Mouse (Mus musculus): ENCODE measurements around the gene Serpina9. TPM values are rescaled to one million over a fixed set of nuclear protein-coding genes. Genes with fewer than 3 reads are reported as not detected.

Gene Serpina9
- total RNA-seq (2015; ENCODE audit: low replicate concordance) (not detected in 2 replicates), total RNA-seq (2017; ENCODE audit: low replicate concordance) (not detected in 2 replicates)

DNA sequence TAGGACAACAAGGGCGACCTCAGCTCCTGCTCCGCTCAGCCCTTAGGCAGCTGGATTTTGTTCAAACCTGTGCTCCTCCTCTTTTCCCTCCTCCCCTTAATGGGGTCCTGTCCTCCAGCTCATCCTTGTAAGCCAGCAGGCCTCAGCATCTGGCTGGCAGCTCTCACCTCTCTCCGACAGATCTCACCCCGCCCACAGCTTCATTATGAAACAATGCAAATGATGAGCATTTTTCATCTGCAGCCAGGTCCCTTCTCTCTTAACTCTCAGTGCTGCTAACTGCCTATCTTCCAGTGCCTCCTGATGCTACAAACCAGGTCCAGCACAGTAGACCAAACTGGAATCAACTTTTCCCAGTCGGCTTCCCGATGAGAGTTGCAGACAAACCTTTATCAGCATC lies at the start of gene Serpina9:
TSS of gene Serpina9 (minus strand) at position 136 of the 400 bp plus-strand sequence.
- ATAC-seq (replicated peaks; ENCODE audit: low FRiP score, poor library complexity, severe bottlenecking): no peak

DNA sequence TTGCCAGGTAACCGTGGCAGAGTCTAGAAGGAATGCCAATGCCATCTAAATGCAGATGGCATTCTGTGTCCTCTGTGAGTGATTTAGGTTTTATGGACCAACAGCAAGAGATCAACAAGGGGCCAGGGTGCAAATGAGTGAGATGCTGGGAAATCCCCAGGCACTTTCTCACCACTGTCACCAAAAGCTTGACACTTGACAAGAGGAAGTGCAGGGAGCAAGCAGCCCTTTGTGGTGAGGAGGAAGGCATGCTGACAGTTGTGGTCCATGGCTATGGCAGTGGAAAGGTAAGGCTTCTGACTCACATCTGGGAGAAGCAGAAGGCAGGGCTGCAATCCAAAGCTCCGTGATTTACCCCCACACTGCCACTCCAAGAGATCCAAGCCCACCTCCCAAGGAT lies 48.3 kb upstream of the Serpina9 start:
- no peak for ATAC-seq (replicated peaks; ENCODE audit: low FRiP score, poor library complexity, severe bottlenecking)

DNA sequence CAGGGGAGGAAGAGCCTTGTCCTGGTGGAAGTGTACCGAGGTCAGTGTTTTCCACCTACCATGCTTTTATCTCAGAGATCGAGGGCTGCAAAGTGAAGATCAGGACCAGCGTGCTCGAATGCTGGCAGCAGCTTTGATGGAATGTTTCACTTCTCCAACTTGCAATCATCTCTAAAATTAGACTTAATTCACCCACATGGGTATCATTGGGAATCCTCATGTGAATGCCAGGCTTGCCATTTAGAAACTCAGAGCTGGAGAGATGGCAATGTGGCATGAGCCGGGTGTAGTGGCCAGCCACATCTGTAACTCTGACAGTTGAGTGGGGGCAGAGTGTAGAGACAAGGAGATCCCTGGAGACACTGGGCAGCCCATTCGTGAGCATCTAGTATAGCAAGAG lies 46.6 kb upstream of the Serpina9 start:
- ATAC-seq (replicated peaks; ENCODE audit: low FRiP score, poor library complexity, severe bottlenecking): no peak

DNA sequence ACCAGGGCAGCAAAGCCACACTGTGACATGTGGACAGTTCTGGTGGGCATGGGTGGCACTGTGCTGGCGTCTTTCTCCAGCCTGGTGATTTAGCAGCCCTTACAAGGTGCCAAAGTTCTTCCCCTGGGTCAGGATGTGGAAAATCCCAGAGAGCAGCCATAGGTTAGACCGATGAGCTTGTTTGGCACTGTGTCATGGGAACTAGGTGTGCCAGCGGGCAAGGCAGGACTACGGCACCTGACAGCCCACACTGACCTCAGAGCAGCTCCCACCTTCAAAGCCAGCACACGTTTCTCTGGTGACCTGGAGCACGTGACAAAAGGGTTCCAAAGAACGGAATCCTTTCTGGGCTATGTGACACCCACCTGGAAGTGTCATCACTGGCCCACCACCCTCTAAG lies 44.0 kb upstream of the Serpina9 start:
- ATAC-seq (replicated peaks; ENCODE audit: low FRiP score, poor library complexity, severe bottlenecking): no peak

DNA sequence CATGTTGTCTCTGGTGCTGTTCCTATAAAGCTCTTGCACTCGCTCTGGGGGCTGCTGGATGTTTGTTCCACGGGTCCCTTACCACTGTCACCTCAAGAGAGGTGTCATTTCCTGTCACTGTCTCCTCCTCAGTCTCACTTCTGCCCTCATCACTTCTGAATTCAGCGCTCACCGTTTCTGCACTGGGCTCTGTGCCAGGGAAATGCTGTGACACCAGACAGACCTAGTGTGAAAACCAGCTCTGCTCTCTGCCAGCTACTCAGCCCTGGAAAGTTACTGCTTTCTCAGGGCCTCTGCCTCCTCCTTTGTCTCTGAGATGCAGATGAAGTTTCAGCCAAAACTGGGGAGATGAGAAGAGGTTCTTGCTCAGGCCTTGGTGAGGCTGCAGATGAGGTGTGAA lies 43.5 kb upstream of the Serpina9 start:
- ATAC-seq (replicated peaks; ENCODE audit: low FRiP score, poor library complexity, severe bottlenecking): no peak

DNA sequence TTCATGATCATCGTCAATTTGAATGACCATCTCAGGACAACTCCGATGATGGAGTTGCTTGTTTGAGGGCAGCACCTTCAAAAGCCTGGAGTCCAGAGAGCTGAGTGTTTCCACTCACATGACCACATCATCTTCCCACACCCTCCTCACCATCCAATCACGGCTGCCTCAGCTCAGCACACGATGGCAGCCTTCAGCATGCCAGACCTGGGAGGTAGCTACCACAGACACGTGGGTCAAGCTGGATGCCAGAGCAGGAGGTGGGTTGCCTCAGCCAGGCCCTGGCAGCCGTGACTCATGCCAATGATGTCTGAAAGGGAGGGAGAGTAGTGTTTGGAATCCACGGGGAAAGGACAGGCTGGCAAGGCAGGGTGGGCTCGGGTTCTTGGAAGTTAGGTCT lies 42.2 kb upstream of the Serpina9 start:
- ATAC-seq (replicated peaks; ENCODE audit: low FRiP score, poor library complexity, severe bottlenecking): no peak

DNA sequence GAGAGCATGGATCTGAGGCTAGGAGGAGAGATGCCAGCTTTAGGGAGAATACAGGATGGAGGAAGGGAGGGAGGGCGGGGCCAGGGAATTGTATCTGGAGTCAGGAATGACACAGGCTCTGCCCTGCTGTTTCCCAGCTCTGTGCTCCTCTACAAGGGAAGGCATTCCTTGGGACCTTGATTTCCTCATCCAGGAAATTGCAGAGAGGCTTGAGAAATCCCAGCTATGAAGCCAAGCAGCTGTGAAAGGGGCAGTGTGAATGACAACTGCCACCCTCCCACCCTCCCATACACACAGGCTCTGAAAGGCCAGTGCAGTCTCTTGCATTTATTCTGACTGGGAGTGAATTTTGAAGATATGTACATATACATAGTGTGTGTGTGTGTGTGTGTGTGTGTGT lies 40.4 kb upstream of the Serpina9 start:
- no peak for ATAC-seq (replicated peaks; ENCODE audit: low FRiP score, poor library complexity, severe bottlenecking)

DNA sequence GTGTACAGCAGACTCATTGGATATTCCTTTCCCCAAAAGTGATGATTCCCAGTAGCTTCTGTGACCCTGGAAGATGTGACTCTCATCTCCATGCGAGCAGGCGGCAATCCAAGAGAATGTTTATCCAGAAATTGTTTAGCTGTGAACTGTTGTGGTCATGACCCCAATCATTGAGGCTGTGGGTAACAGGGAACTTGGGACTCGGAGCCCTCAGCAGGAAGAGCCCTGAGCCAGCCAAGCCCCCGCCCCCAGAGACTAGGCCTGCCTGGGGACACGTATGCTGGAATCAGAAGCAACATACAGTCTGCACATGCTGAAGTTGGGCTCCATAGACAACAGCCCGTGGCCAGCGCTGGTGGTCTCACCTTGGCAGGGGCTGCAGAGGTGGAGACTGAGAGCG lies 32.2 kb upstream of the Serpina9 start:
- ATAC-seq (replicated peaks; ENCODE audit: low FRiP score, poor library complexity, severe bottlenecking): no peak

DNA sequence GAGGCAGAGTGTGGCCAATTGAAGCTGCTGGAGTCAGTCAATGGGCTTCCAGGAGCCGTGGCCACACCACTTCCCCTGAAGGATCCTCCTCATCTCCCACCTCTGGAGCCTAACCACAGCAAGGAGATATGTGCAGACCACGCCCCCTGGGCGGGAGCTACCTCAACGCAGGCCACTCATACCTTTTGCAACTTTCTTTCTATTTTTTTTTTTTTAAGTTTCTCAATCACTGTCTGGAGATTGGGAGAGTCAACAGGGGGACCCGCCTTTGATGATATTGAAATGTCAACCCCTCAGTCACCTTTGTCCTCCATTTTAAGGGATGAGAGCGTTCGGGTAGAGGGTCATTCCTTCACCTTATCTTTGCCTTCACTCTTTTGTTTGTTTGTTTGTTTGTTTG lies 30.8 kb upstream of the Serpina9 start, which contains the start of gene Serpina12:
TSS of gene Serpina12 (minus strand) at position 101 of the 400 bp plus-strand sequence.
- no peak for ATAC-seq (replicated peaks; ENCODE audit: low FRiP score, poor library complexity, severe bottlenecking)

DNA sequence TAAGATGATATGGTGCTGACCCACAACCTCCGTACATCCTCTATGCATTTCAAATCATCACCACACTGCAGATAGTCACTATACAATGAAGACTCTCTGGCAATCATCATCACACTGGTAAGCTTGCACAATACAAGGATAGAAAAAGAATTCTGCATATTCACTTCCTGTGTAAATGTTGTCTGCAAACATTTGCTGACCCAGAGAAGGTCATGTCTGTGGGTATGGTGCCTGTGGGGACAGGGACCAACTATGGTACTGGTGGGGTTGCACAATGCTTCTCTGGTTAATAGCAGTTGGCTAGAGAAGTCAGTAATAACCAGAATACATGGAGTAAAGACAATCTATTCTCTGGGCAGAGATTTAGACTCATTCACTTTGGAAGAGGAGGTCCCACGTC lies 29.2 kb upstream of the Serpina9 start:
- no peak for ATAC-seq (replicated peaks; ENCODE audit: low FRiP score, poor library complexity, severe bottlenecking)

DNA sequence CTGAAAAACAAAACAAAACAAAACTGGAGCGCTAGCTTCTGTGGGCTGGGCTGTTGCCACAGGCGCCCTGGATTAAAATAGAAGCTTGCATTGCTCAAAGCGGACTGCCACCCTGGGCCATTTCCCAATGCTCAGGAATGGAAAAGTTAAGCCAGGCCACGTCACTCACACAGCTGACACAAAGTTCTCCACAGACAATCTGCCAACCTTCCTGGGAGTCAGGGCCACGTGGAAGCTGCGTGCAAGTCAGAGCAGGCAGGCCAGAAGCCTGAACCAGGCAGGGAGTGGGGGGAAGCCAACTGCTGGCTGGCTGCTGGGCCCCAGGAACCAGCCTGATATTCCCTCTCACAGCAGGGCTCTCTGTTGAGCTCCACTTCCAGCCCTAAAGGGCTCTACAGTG lies 27.8 kb upstream of the Serpina9 start:
- ATAC-seq (replicated peaks; ENCODE audit: low FRiP score, poor library complexity, severe bottlenecking): no peak

DNA sequence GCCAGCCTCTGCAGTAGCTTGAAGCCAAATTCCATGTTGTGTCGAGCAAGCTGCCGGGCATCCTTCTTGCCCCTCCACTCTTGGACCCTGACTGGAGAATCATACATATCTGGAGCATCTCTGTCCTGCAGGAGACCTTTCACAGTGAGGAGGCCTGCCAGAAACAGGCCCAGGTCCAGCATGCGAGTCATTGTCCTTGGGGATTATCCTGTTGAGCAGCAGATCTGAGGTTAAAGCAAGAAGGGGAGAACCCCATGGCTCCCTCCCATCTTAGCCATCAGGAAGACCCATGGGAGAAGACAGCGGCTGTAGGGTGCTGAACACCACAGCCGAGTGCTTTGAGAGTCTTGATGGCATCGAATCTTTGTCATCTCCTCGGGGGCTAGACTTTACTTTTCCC lies 24.6 kb upstream of the Serpina9 start:
- no peak for ATAC-seq (replicated peaks; ENCODE audit: low FRiP score, poor library complexity, severe bottlenecking)

DNA sequence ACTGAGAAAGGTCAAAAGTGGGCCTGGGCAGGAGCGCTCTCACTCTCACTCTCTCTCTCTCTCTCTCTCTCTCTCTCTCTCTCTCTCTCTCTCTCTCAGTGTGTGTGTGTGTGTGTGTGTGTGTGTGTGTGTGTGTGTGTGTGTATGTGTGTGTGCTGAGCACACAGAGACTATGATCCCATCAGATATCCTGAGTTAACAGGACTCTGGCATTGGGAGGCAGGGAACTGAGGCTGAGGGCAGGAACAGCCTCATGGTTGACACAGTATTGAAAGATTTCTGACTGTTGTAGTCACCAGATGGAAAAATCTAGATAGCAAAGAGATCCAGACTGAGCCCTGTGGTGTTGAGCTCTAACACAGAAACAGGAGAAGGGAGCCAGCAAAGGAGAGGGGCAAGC lies 20.2 kb upstream of the Serpina9 start:
- ATAC-seq (replicated peaks; ENCODE audit: low FRiP score, poor library complexity, severe bottlenecking): no peak

DNA sequence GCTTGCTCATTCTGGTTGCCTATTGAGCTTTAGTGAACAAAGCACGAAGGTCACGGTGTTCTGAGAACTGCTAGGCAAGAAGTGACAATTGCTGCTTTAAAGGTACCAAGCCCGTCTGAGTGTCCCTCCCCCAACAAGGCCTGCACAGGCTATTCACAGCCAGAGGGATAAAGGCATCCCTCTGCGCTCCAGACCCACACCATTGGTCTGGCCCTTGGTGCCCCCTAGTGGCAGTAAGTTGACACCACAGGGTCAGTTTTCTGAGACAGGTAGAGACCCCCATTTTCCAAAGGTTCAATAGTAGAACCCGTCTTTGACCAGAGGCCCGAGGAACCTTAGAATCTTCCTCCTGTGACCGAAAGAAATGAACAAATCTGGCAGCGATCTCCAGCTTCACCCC lies 16.4 kb upstream of the Serpina9 start:
- ATAC-seq (replicated peaks; ENCODE audit: low FRiP score, poor library complexity, severe bottlenecking): no peak

DNA sequence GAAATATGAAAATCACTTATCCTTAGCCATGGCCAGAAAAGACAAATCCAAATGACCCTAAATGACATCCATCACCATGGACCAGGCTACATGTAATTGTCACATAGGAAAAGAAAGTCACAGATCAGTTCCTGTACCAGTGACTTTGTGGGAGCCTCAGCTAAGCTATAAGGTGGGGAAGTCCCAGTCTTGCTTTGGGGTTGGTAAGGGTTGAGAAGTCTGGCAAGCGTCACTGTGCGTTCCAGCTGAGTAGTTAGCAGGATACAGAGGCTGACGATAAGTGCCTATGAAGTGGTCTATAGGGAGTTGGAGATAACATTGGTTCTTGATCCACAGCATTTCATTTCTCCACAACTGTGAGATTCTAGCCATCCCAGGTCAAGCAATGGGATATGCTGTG lies 1.7 kb upstream of the Serpina9 start:
- ATAC-seq (replicated peaks; ENCODE audit: low FRiP score, poor library complexity, severe bottlenecking): no peak

DNA sequence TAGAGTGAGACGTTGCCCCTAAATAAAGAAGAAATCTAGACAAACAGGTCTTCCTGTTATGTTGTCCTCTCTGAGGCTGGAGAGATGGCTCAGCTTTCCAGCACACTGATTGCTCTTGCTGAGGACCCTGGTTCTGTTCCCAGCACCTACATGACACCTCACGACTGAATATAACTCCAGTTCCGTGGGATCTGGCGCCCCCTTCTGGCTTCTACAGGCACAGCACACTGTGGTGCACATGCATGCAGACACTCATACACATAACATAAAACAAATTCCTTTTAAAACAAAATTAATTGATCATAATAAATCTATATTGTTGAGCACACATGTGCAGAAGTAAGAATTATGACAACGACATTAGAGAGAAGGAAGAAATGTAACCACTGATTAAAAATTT lies 8.9 kb downstream of the Serpina9 start:
- no peak for ATAC-seq (replicated peaks; ENCODE audit: low FRiP score, poor library complexity, severe bottlenecking)

DNA sequence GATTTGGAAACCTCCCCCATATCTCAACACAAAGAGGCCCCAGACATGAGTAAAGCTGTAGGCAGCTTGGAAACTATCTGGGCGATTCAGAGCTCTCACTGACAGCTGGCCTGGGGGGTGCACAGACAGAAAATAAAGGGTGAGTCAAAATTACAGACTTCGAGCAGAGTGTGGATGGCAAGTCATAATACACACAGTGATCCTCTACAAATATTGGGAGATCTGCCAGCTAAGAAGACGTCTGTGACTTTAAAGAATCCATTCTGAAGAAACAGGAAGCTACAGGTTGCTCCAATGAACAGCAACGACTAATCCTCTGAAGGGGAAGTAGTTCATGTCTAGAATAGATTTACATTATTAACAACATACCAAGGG lies 10.3 kb downstream of the Serpina9 start:
- no peak for ATAC-seq (replicated peaks; ENCODE audit: low FRiP score, poor library complexity, severe bottlenecking)

DNA sequence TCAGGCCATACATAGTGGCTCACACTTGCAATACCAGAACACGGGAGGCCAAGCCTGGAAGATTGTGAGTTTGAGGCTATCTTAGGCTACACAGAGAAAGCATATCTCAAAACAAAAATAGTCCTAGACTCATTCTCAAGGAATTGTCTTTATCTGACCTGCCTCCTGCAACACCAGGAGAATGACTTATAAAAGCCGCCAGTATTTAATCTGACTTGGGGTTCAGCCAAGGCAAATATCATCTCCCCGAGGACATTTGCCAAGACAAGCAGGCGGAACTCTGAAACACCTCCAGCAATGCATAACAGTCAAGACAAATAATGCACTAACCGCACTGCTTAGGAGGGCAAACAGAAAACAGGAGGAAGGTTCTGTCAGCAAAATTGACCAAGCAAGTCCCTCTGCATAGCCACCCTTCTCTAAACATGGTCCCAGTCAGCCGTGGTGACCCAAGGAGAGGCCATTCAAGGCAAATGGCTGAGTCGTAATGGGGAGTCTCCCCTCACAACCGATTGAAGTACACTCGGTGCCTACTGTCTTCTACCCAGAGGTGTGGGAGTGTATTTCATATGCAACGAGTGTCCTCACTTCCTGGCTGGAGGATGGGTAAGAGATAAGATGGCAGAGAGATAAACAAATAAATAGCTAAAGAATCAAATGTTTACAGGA lies 10.9 kb downstream of the Serpina9 start:
- no peak for ATAC-seq (replicated peaks; ENCODE audit: low FRiP score, poor library complexity, severe bottlenecking)

DNA sequence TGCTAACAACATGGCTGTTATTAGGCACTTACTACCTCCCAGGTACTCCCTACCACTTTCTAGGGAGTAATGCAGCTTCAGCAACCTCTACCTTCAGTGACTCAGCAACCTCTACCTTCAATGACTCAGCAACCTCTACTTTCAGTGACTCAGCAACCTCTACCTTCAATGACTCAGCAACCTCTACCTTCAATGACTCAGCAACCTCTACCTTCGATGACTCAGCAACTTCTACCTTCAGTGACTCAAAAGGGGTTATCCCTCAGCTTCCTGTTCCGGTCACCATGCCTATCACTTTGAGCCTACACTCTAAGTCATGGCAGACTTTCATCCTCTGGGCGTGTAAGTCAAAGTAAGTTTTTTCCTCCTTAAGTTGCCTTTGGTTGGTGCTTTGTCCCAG lies 13.0 kb downstream of the Serpina9 start:
- no peak for ATAC-seq (replicated peaks; ENCODE audit: low FRiP score, poor library complexity, severe bottlenecking)

DNA sequence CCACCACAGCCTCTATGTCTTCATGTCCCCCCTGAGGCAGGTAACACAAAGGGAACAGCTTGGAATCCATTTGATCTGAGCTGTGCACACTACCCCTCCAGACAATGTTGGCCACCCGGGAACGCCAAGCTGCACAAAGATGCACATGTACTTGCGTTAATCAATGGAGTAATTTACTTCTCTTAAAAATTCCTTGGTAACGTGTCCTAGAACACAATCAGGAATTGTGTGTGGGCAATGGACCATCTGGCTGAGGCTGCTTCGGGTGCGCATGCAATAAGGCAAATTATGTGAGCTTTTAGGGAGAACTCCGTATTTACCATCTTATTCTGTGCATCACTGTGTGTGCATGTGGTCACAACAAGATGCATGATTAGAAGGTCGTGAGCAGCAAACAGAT lies 13.9 kb downstream of the Serpina9 start:
- ATAC-seq (replicated peaks; ENCODE audit: low FRiP score, poor library complexity, severe bottlenecking): no peak

DNA sequence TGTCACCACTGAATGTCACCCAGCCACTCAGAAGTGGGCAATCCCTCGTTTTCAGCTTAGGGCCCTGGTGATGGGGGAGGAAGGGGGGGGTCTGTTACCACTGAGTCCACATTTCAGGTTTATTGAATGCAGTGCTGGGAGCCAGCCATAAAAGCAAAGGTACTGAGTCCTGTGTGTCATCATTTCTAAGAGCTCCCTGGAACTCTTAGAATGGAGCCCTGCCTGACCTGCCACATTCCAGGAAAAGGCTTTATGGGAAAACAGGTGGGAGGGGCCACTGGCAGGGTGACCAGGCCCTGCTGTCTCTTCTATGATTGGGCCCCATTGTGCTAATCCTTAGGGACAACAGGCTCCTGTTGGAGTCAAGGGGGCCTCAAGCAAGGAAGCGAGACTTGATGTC lies 17.0 kb downstream of the Serpina9 start:
- ATAC-seq (replicated peaks; ENCODE audit: low FRiP score, poor library complexity, severe bottlenecking): no peak

Measured in erythroblast, adult 5-6 weeks (primary cell).